Mouse (Mus musculus) heart, postnatal 0 days (tissue): Measurements from ENCODE around the gene Tmem248.

Experiments
- CTCF ChIP-seq: IDR thresholded peaks from 2 replicates; pipeline ENCODE4 v1.5.1; 2016; ENCODE audit warnings: antibody characterized with exemption, control low read depth, low read depth
- EP300 ChIP-seq: IDR thresholded peaks from 2 replicates; pipeline ENCODE4 v1.6.1; 2016; ENCODE audit warnings: antibody characterized with exemption, low read depth

GRCm38 (mm10) chr5:130226790-130227189 is 9.9 kb downstream of the Tmem248 start:
- TF ChIP-seq CTCF: no peak
- TF ChIP-seq EP300: no peak
